Mouse (Mus musculus) intestine, embryonic 15.5 days (tissue): ENCODE measurements around the gene Alox12. TPM values are rescaled to one million over a fixed set of nuclear protein-coding genes. Genes with fewer than 3 reads are reported as not detected.
A peak's percentile ranks its signal among the peaks of the same experiment; 100 is the strongest.

Source experiments
- ATAC-seq: fragments of 200-750 bp; cut with Nextera tagmentation; 2 replicates; pipeline ENCODE4 v1.8.0; 2017; ENCODE audit warnings: moderate TSS enrichment, moderate library complexity
- H3K27ac ChIP-seq: fragments of 300-500 bp; sonication (generic); 2 replicates; pipeline ENCODE4 v1.5.1; 2015; ENCODE audit warnings: mild to moderate bottlenecking, inconsistent platforms
- H3K27me3 ChIP-seq: fragments of 300-500 bp; sonication (generic); replicated peaks from 2 replicates; pipeline ENCODE4 v1.6.1; 2015; ENCODE audit warnings: inconsistent platforms
- H3K36me3 ChIP-seq: fragments of 300-500 bp; sonication (generic); 2 replicates; pipeline ENCODE4 v1.6.1; 2015; ENCODE audit warnings: inconsistent platforms
- H3K4me1 ChIP-seq: fragments of 300-500 bp; sonication (generic); replicated peaks from 2 replicates; pipeline ENCODE4 v1.6.1; 2015; ENCODE audit warnings: inconsistent platforms
- H3K4me2 ChIP-seq: fragments of 300-500 bp; sonication (generic); replicated peaks from 2 replicates; pipeline ENCODE4 v1.6.1; 2015; ENCODE audit warnings: mild to moderate bottlenecking, inconsistent platforms
- H3K4me3 ChIP-seq: fragments of 300-500 bp; sonication (generic); replicated peaks from 2 replicates; pipeline ENCODE4 v1.5.1; 2015; ENCODE audit warnings: inconsistent platforms
- H3K9ac ChIP-seq: fragments of 300-500 bp; sonication (generic); 2 replicates; pipeline ENCODE4 v1.6.1; 2015; ENCODE audit warnings: inconsistent platforms
- H3K9me3 ChIP-seq: fragments of 300-500 bp; sonication (generic); 2 replicates; pipeline ENCODE4 v1.6.1; 2016; ENCODE audit warnings: inconsistent platforms
- WGBS: fragments of 180-500 bp; shearing (Covaris S2); methylation state at CpG from one replicate; pipeline ENCODE4 v1.1.7; 2015; 5-methylcytosine and 5-hydroxymethylcytosine counted together
- polyA plus RNA-seq: library from polyadenylated mRNA; unstranded; fragments of >200 nt; fragmentation: Nextera tagmentation; extraction: Ambion mirVana; gene quantifications from 2 replicates; pipeline ENCODE4 v1.2.1, GENCODE M21; 2015

The Alox12 gene
- polyA plus RNA-seq, 1 experiment from 2014 or later, result 2.1 TPM

GRCm38 (mm10) chr11:70227661-70228245, 27.4 kb downstream of the Alox12 start:
- Histone ChIP-seq H3K4me1 (peaks cover 28% of the 10 kb centered on the region), H3K4me3 (peak overlapping the region; percentile 30), H3K27ac (no peak overlapping the region), H3K9me3 (no peaks in the 10 kb centered on the region), H3K27me3 (peaks cover 23% of the 10 kb centered on the region), H3K9ac (peak overlapping the region; percentile 14; the same call in 1 of the 2 replicates), H3K4me2 (peak overlapping the region; percentile 57), H3K36me3 (no peaks in the 10 kb centered on the region)
- ATAC-seq, result no peak
- WGBS, result 82% methylated on average over 4 of the region's 4 CpGs

GRCm38 (mm10) chr11:70227126-70227525, 28.0 kb downstream of the Alox12 start:
- Histone ChIP-seq H3K4me2 (peak overlapping the region; percentile 57), H3K9me3 (no peaks in the 10 kb centered on the region), H3K4me3 (peak overlapping the region; percentile 30), H3K4me1 (peaks cover 28% of the 10 kb centered on the region), H3K27me3 (peaks cover 23% of the 10 kb centered on the region), H3K36me3 (no peaks in the 10 kb centered on the region), H3K27ac (no peak overlapping the region), H3K9ac (no peak overlapping the region; the same call in 1 of the 2 replicates)
- ATAC-seq, result no peak
- 29% methylated on average over 5 of the region's 5 CpGs for WGBS

GRCm38 (mm10) chr11:70226602-70226890, 28.6 kb downstream of the Alox12 start:
- H3K4me3 ChIP-seq, result peak overlapping the region; percentile 30
- H3K27ac ChIP-seq, result peak overlapping the region; percentile 3; the same call in 1 of the 2 replicates
- H3K27me3 ChIP-seq, result peaks cover 23% of the 10 kb centered on the region
- H3K4me1 ChIP-seq, result peaks cover 28% of the 10 kb centered on the region
- 12% methylated on average over 18 of the region's 18 CpGs for WGBS
- no peaks in the 10 kb centered on the region for H3K9me3 ChIP-seq
- peak overlapping the region; percentile 23; the same call in 1 of the 2 replicates for H3K9ac ChIP-seq
- H3K36me3 ChIP-seq, result no peaks in the 10 kb centered on the region
- peak; percentile 57 for ATAC-seq
- H3K4me2 ChIP-seq, result peak overlapping the region; percentile 57

DNA sequence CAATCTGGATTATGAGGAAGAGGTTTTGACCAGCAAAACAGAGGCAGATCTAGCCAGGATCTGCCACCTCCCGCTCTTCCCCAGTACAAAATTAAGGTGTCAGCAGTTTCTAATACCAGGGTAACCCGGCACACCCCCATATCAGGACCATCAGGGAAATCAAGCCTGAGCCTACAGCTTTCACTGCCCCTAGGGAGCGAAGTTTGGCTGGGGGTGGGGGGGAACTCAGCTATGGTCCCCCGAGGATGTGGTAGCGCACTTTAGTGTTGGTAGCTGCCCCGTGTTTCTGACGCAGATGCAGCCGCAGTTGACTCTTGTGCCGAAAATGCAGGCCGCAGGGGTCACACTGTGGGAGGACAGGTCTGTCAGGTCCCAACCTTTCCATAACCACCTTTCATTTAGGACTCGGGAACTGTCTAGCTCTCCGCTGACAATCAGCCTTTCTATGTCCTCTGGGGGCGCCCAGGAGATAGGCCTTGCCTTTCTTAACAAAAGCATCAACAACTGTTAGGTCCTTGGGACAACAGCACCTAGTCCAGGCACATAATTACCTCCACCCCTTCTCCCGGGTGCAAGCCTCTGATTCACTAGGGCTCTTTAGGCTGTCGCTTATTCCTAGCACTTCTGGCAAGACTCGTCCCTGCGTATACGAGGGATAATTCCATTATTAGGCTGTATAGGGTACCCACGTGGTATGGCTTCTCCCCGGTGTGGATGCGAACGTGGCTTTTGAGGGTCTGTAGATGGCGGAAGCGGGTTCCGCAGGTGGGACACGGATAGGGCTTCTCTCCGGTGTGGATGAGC, 29.2 kb downstream of the Alox12 start:
- WGBS, result 21% methylated on average over 27 of the region's 27 CpGs
- Histone ChIP-seq H3K4me3 (peak overlapping the region; percentile 30), H3K27me3 (peaks cover 23% of the 10 kb centered on the region), H3K9ac (peak overlapping the region; percentile 23; the same call in 1 of the 2 replicates), H3K27ac (peak overlapping the region; percentile 3; the same call in 1 of the 2 replicates), H3K36me3 (no peaks in the 10 kb centered on the region), H3K4me2 (peak overlapping the region; percentile 57), H3K9me3 (no peaks in the 10 kb centered on the region), H3K4me1 (peaks cover 28% of the 10 kb centered on the region)
- ATAC-seq, result no peak

DNA sequence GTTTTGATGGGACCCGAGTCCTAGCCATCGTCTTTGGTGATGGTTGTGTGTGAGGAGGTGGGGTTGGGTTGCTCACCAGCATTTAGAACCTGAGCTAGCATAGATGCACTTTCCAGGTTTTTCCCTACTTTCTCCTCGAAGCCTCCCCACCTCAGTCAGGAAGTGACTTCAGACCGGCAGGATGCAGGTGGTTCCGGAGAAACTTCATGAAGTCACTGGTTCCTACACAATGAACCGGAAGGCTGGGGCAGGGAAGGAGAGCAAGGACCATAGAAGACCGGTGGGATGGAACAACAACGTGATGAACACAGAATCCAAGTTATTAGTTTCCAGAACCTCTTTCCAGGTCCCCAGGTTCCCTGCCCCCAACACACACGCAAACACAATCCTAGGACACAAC, 31.4 kb downstream of the Alox12 start:
- H3K4me2 ChIP-seq, result peak overlapping the region; percentile 9; the same call in 1 of the 2 replicates
- ATAC-seq, result no peak
- H3K27ac ChIP-seq, result peak overlapping the region; percentile 4
- no peak overlapping the region for H3K9ac ChIP-seq
- no peaks in the 10 kb centered on the region for H3K9me3 ChIP-seq
- WGBS, result 74% methylated on average over 9 of the region's 9 CpGs
- H3K4me3 ChIP-seq, result no peak overlapping the region
- H3K27me3 ChIP-seq, result peaks cover 16% of the 10 kb centered on the region
- no peaks in the 10 kb centered on the region for H3K36me3 ChIP-seq
- peaks cover 25% of the 10 kb centered on the region for H3K4me1 ChIP-seq

DNA sequence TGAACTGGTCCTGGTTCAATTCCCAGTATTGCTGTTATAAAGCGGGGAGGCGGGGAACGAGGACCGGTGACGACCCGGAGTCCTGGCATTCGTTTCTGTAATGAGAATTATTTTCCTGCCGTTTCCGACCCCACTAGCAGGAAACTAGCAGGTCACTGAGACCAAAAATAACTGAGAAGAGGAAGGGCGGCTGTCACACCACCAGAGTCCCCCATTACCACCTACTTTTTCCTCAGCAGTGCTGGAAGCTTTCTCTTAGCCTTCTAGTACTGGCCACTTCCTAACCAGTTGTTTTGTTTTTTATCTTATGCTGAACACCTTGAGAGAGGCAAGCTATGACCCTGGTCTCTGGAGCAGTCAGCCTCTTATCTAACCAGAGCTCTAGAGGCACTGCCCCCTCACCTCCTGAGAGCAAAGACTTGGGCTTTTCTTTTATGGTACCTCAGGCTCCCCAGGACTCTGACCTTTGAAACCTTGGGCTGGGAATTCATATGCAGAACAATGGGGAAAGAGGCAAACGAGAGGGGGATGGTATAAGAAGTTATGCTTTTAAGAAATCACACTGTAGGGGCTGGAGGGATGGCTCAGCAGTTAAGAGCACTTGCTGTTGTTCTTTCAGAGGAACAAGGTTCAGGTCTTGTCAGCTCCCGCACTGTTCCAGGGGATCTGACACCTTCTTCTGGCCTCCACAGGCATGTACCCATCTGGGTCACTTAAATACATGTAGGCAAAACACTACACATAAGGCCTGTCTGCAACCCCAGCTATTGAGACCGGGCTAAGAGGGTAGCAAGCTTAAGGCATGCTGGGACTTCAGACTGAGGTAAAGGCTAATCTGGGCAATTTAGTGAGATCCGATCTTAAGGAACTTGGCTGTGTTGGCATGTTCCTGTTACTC, 33.3 kb downstream of the Alox12 start:
- ATAC-seq, result peak; percentile 81
- 9% methylated on average over 14 of the region's 14 CpGs for WGBS
- H3K4me1 ChIP-seq, result peaks cover 18% of the 10 kb centered on the region

DNA sequence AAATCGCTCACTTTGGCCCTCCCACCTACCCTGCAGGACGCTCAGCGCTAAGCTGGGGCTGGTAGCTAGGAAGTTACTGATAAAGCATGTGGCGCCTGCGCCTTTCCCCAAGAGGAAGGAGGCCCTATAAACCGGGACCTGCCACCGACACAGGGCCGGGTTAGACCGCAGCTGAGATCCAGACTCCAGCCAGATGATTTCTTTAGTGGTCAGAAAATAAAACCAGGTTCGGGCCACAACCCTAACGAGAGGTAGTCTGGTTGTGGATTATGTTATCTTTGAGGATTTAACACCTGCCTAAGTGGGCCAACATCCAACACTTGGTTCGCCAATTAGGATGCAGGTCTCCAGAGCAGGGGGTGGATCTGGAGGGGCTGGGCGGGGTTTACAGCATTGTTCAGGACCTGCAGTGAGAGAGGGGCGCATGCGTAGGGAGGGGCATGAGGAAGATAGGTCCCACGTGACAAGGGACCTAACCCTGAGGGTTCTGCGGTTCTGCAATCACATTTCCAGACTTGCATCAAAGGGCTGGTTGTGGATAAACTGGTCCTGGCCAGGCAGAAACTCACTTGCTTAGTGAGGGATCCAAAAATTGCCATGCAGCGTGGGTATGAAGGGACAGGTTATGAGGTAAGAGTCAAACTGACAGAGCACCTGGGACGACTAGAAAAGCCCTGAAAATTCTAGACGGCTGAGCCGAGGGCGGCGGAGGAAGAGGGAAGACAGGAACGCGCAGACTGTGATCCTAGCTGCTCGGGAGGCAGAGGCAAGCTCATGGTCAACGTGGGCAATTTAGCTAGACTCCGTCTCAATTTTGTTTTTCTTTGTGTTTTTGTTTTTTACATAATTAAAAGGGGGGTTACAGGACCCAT, 34.2 kb downstream of the Alox12 start, which contains the start of gene Slc16a13:
Slc16a13 (minus strand) TSS at position 334 of the 872 bp plus-strand sequence.
- H3K36me3 ChIP-seq, result no peaks in the 10 kb centered on the region
- H3K27ac ChIP-seq, result peak within 1 kb of the TSS; percentile 93
- H3K9ac ChIP-seq, result peak within 1 kb of the TSS; percentile 67
- H3K9me3 ChIP-seq, result no peaks in the 10 kb centered on the region
- under 1% methylated on average over 28 of the region's 28 CpGs for WGBS
- H3K27me3 ChIP-seq, result peaks cover 2% of the 10 kb centered on the region
- H3K4me2 ChIP-seq, result peak within 1 kb of the TSS; percentile 95
- peak; percentile 91 for ATAC-seq
- peaks cover 18% of the 10 kb centered on the region for H3K4me1 ChIP-seq
- H3K4me3 ChIP-seq, result peak within 1 kb of the TSS; percentile 56

More for the DNA sequence above, 33.3 kb downstream of the Alox12 start:
- Histone ChIP-seq H3K27ac (peak overlapping the region; percentile 93), H3K4me2 (peak overlapping the region; percentile 95), H3K36me3 (no peaks in the 10 kb centered on the region), H3K4me3 (peak overlapping the region; percentile 56), H3K27me3 (no peaks in the 10 kb centered on the region; the same call in 1 of the 2 replicates), H3K9ac (peak overlapping the region; percentile 65), H3K9me3 (no peaks in the 10 kb centered on the region)

GRCm38 (mm10) chr11:70220323-70220722, 34.8 kb downstream of the Alox12 start:
- no peaks in the 10 kb centered on the region for H3K9me3 ChIP-seq
- ATAC-seq, result no peak

DNA sequence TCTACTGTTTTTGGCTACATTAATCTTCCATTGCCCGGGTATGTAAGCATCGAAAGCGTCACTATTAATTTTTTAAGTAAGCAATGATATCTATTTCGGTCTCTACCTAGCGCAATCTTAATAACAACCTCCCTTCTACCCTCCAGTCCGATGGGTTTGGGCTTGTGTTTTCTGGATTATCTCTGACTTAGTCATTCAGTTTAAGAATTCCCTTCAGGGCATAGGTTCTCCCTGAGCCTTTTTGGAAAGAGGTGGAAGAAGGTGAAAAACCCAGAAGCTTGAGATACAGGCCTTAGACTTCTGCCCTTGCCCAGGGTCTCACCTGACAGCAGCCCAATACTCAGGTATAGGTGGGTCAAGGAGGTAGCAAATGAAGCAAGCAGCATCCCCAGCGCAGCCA, 35.3 kb downstream of the Alox12 start:
- Histone ChIP-seq H3K4me2 (peak overlapping the region; percentile 95), H3K27ac (peak overlapping the region; percentile 86; the same call in 1 of the 2 replicates), H3K4me3 (peak overlapping the region; percentile 56), H3K9me3 (no peaks in the 10 kb centered on the region), H3K27me3 (peaks cover 12% of the 10 kb centered on the region), H3K4me1 (peaks cover 25% of the 10 kb centered on the region), H3K36me3 (no peaks in the 10 kb centered on the region), H3K9ac (peak overlapping the region; percentile 67)
- 58% methylated on average over 7 of the region's 7 CpGs for WGBS
- no peak for ATAC-seq

More at GRCm38 (mm10) chr11:70220323-70220722, 34.8 kb downstream of the Alox12 start:
- Histone ChIP-seq H3K27me3 (peaks cover 8% of the 10 kb centered on the region), H3K4me1 (peaks cover 23% of the 10 kb centered on the region), H3K4me3 (peak overlapping the region; percentile 56), H3K27ac (peak overlapping the region; percentile 86), H3K4me2 (peak overlapping the region; percentile 95), H3K36me3 (no peaks in the 10 kb centered on the region), H3K9ac (peak overlapping the region; percentile 67)
- 2% methylated on average over 24 of the region's 24 CpGs for WGBS

- ATAC-seq, result no peak
- 85% methylated on average over 15 of the region's 15 CpGs for WGBS
- peak overlapping the region; percentile 95; the same call in 1 of the 2 replicates for H3K4me2 ChIP-seq
- peak overlapping the region; percentile 8 for H3K9ac ChIP-seq
- no peaks in the 10 kb centered on the region for H3K9me3 ChIP-seq
- H3K27ac ChIP-seq, result no peak overlapping the region; the same call in 1 of the 2 replicates
- H3K27me3 ChIP-seq, result peaks cover 22% of the 10 kb centered on the region
- no peak overlapping the region for H3K4me3 ChIP-seq
- H3K36me3 ChIP-seq, result no peaks in the 10 kb centered on the region
- H3K4me1 ChIP-seq, result peaks cover 34% of the 10 kb centered on the region
Observed at GRCm38 (mm10) chr11:70218741-70219470, 36.2 kb downstream of the Alox12 start.
